Mouse (Mus musculus) kidney, embryonic 16.5 days (tissue): ENCODE data around the gene Hmcn1. TPM values are rescaled to one million over a fixed set of nuclear protein-coding genes. Genes with fewer than 3 reads are reported as not detected.

Source experiments
- ATAC-seq: fragments of 200-750 bp; cut with Nextera tagmentation; 2 replicates; pipeline ENCODE4 v1.8.0; 2017; ENCODE audit warnings: moderate TSS enrichment; ENCODE audit not compliant: low FRiP score, low TSS enrichment
- H3K27ac ChIP-seq: fragments of 300-500 bp; sonication (generic); 2 replicates; pipeline ENCODE4 v1.5.1; 2014; ENCODE audit warnings: low read length
- H3K27me3 ChIP-seq: fragments of 300-500 bp; sonication (generic); 2 replicates; pipeline ENCODE4 v1.6.1; 2014; ENCODE audit warnings: low read length, control low read depth, mixed read lengths; ENCODE audit not compliant: insufficient read depth
- H3K36me3 ChIP-seq: fragments of 300-500 bp; sonication (generic); 2 replicates; pipeline ENCODE4 v1.6.1; 2014; ENCODE audit warnings: low read length, control low read depth, mixed read lengths; ENCODE audit not compliant: insufficient read depth
- H3K4me1 ChIP-seq: fragments of 300-500 bp; sonication (generic); 2 replicates; pipeline ENCODE4 v1.6.1; 2014; ENCODE audit warnings: low read length, control low read depth, mixed read lengths; ENCODE audit not compliant: insufficient read depth
- H3K4me2 ChIP-seq: fragments of 300-500 bp; sonication (generic); replicated peaks from 2 replicates; pipeline ENCODE4 v1.6.1; 2014; ENCODE audit warnings: low read depth, low read length
- H3K4me3 ChIP-seq: fragments of 300-500 bp; sonication (generic); 2 replicates; pipeline ENCODE4 v1.5.1; 2014; ENCODE audit warnings: mild to moderate bottlenecking, low read length
- H3K9ac ChIP-seq: fragments of 300-500 bp; sonication (generic); replicated peaks from 2 replicates; pipeline ENCODE4 v1.6.1; 2014; ENCODE audit warnings: low read length
- H3K9me3 ChIP-seq: fragments of 300-500 bp; sonication (generic); 2 replicates; pipeline ENCODE4 v1.6.1; 2016; ENCODE audit warnings: low read length, control low read depth
- WGBS: fragments of 180-500 bp; shearing (Covaris S2); extraction: QIAGEN DNeasy Blood & Tissue Kit; methylation state at CpG from one replicate; pipeline ENCODE4 v1.1.7; 2014; 5-methylcytosine and 5-hydroxymethylcytosine counted together
- polyA plus RNA-seq: library from polyadenylated mRNA; unstranded; fragments of >200 nt; fragmentation: Nextera tagmentation; extraction: Ambion mirVana; gene quantifications from 2 replicates; pipeline ENCODE4 v1.2.1, GENCODE M21; 2015

Hmcn1 gene
- polyA plus RNA-seq, 1 experiment from 2014 or later, result 21.9 TPM

DNA sequence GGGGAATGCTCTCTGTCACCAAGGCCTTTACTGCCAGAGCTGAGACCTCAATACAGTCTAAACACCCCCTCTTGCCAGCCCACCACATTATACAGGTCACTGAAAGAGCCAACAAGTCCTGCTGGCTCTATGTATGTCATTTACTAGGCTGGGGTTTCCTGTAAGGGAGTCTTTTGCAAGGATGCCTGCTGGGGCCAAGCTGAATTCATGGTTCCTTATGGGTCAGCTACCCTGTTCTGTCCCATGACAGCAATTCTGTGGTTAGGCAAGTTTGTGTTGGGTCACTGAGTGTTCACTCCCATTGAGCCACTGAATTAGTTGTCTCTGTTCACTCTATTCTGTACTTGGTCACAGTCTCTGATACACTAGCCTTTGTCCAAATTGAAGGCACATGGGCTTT, 405.8 kb downstream of the Hmcn1 start:
- ATAC-seq, result no peak
- no peaks in the 10 kb centered on the region for H3K4me1 ChIP-seq
- no peaks in the 10 kb centered on the region for H3K27me3 ChIP-seq
- H3K4me2 ChIP-seq, result no peak overlapping the region
- H3K9me3 ChIP-seq, result no peaks in the 10 kb centered on the region
- no peak overlapping the region for H3K9ac ChIP-seq
- no peak overlapping the region for H3K27ac ChIP-seq
- no peak overlapping the region for H3K4me3 ChIP-seq
- H3K36me3 ChIP-seq, result peaks cover 9% of the 10 kb centered on the region; the same call in 1 of the 2 replicates

DNA sequence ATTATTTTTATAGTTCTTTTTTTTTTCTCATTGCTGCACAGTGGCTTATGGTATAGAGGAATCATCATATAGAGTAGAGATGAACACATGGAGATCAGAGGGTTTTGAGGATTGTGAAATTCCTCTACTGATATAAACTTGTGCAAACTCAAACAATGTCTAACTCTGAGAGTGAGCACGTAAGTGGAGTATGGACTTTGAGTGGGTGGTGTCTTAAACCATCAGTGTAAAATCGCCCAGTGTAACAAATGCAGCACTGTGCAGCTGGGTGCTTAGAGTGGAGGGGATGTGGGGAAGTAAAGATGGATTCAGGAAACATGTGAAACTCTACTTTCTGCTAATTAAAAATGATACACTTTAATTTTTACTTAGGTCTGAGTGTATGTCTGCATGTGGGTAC, 408.8 kb downstream of the Hmcn1 start:
- H3K27me3 ChIP-seq, result no peaks in the 10 kb centered on the region
- H3K9ac ChIP-seq, result no peak overlapping the region
- no peak overlapping the region for H3K4me3 ChIP-seq
- H3K36me3 ChIP-seq, result peaks cover 9% of the 10 kb centered on the region; the same call in 1 of the 2 replicates
- H3K4me2 ChIP-seq, result no peak overlapping the region
- 82% methylated on average over 2 of the region's 2 CpGs for WGBS
- H3K9me3 ChIP-seq, result no peaks in the 10 kb centered on the region
- no peak overlapping the region for H3K27ac ChIP-seq
- no peak for ATAC-seq
- H3K4me1 ChIP-seq, result no peaks in the 10 kb centered on the region

DNA sequence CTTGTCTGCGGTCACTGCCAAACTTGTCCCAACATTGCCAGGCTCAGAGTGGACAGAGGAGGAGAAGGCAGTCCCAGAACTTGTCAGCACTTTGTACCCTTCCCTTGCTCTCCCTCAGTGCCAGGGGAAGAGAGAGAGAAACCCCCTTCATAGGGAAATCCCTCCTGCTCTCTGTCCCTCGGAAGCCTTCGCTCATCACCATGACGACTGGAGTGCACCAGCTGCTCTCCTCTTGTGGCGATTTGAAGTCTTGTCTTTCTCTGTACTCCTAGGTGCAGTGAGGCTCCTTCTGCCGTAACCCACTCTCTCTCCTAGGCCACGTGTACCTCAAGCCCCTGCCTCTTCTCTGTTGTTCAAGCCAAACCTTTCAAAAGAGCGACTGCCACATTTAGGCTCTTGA, 409.5 kb downstream of the Hmcn1 start:
- no peaks in the 10 kb centered on the region for H3K9me3 ChIP-seq
- H3K4me3 ChIP-seq, result no peak overlapping the region
- no peaks in the 10 kb centered on the region for H3K4me1 ChIP-seq
- WGBS, result 69% methylated on average over 8 of the region's 8 CpGs
- H3K27me3 ChIP-seq, result no peaks in the 10 kb centered on the region
- H3K36me3 ChIP-seq, result peaks cover 9% of the 10 kb centered on the region; the same call in 1 of the 2 replicates
- no peak overlapping the region for H3K9ac ChIP-seq
- H3K4me2 ChIP-seq, result no peak overlapping the region
- no peak for ATAC-seq
- H3K27ac ChIP-seq, result no peak overlapping the region

DNA sequence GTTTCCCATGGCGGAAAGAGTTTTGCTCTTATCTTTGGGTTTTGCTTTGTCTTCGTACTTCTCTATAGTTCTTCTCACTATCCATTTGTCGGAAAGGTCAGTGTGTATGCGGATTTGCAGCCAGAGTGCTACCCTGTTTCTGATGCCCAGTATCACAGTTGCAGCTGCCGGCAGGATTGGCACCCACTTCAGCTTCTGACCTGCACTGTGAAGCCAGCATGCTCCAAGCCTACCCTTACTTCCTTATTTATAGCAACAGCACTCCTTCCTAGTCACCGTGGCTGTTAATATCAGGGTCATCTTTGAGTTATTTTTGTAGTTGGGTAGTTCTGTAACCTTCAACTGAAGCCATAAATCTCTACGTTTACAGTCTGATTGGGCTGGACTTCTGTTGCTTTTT, 412.7 kb downstream of the Hmcn1 start:
- peaks cover 11% of the 10 kb centered on the region for H3K36me3 ChIP-seq
- H3K9ac ChIP-seq, result no peak overlapping the region
- no peak overlapping the region for H3K27ac ChIP-seq
- H3K4me2 ChIP-seq, result no peak overlapping the region
- H3K4me1 ChIP-seq, result no peaks in the 10 kb centered on the region
- no peak overlapping the region for H3K4me3 ChIP-seq
- ATAC-seq, result no peak
- 72% methylated on average over 7 of the region's 7 CpGs for WGBS
- no peaks in the 10 kb centered on the region for H3K27me3 ChIP-seq
- H3K9me3 ChIP-seq, result no peaks in the 10 kb centered on the region

DNA sequence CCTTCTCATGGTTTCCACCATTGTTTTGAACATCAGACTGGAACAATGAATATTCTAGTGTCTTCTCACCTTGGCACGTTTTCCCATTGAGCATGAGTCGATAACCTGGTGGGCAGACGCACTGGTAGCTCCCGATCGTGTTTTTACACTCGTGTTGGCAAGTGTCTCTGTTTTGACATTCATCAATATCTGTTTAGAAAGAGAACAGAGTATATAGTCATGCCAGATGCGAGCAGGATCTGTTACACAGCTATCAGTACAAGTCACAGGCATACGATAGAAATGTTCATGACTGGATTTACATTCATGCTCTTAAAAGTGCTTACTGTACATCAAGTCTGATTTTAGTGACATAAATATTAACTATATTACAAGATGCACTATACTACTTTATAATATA, 419.8 kb downstream of the Hmcn1 start:
- peaks cover 11% of the 10 kb centered on the region; the same call in 1 of the 2 replicates for H3K36me3 ChIP-seq
- WGBS, result 94% methylated on average over 8 of the region's 8 CpGs
- no peak for ATAC-seq
- H3K4me3 ChIP-seq, result no peak overlapping the region
- no peak overlapping the region for H3K9ac ChIP-seq
- H3K27me3 ChIP-seq, result no peaks in the 10 kb centered on the region
- no peak overlapping the region for H3K27ac ChIP-seq
- no peaks in the 10 kb centered on the region for H3K4me1 ChIP-seq
- H3K9me3 ChIP-seq, result no peaks in the 10 kb centered on the region
- H3K4me2 ChIP-seq, result no peak overlapping the region

DNA sequence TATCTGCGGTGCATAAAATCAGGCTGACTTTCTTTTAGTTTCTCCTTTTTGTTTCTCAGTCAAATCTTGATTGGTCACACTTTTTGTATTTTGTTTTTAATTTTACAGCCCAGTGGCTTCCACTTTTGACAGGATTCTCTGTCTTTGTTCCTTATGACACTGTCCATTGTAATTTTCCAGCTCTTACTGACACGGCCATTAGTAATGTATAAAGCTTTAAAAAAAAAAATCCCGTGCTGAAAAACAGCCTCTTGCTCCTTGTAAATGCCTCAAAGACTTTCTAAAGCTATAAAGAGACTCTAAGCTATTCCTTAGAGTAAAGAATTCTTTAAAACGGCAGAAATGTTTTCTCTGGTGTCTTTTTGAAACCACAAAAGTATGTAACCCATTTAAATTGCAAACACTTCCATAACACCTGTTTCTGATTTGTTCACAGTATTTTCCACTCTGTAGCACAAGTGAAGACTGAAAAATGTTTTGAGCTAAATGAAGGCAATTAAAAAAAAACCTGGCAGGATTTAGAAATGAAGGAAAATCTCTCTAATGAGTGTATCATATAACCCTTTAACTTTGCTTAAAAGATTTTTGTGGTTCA, 422.6 kb downstream of the Hmcn1 start:
- H3K9ac ChIP-seq, result no peak overlapping the region
- no peak overlapping the region for H3K27ac ChIP-seq
- peaks cover 4% of the 10 kb centered on the region; the same call in 1 of the 2 replicates for H3K36me3 ChIP-seq
- ATAC-seq, result no peak
- H3K4me2 ChIP-seq, result no peak overlapping the region
- WGBS, result 70% methylated on average over 4 of the region's 4 CpGs
- H3K4me1 ChIP-seq, result no peaks in the 10 kb centered on the region
- H3K27me3 ChIP-seq, result no peaks in the 10 kb centered on the region
- H3K9me3 ChIP-seq, result no peaks in the 10 kb centered on the region
- H3K4me3 ChIP-seq, result no peak overlapping the region

DNA sequence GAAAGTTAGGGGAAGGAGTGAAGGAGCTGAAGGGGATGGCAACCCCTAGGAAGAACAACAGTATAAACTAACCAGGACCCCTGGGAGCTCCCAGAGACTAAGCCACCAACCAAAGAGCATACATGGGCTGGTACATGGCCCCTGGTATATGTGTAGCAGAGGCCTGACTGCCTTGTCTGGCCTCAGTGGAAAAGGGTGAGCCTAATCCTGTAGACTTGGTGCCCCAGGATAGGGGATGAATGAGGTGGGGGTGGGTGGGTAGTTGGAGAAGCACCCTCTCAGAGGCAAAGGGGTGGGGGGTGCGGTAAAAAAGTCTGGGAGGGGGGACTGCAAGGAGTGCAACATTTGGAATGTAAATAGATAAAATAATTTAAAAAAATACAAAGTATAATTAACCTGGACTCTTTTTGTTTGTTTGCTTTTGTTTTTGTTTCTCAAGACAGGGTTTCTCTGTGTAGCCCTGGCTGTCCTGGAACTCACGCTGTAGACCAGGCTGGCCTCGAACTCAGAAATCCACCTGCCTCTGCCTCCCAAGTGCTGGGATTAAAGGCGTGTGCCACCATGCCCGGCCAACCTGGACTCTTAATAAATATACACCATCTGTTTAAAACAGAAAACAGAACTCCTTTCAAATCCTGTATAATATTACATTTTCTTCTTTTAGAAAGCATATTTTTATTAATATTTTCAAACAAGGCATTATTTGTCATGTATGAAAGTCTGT, 423.3 kb downstream of the Hmcn1 start:
- H3K4me3 ChIP-seq, result no peak overlapping the region
- no peaks in the 10 kb centered on the region for H3K4me1 ChIP-seq
- H3K9ac ChIP-seq, result no peak overlapping the region
- H3K4me2 ChIP-seq, result no peak overlapping the region
- no peaks in the 10 kb centered on the region for H3K9me3 ChIP-seq
- no peaks in the 10 kb centered on the region for H3K27me3 ChIP-seq
- H3K27ac ChIP-seq, result no peak overlapping the region
- no peak for ATAC-seq
- 97% methylated on average over 5 of the region's 5 CpGs for WGBS
- H3K36me3 ChIP-seq, result peaks cover 7% of the 10 kb centered on the region

DNA sequence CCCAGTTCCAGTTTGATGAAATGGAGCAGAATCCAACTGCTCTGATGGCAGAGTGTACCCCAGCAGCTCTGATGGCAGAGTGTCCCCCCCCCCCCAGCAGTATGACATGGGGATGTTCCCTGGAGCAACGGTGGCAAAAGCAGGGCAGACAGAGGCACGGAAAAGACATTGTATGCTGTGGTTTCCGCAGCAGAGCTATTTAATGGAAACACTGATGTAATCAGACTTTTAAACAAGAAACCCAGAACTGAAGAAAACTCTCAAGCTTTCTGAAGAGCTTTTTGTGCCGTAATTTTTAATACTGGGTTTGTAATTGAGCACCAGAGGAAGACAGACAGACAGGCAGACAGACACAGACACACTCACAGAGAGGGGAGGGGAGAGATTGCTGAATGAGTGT, 426.9 kb downstream of the Hmcn1 start:
- H3K27ac ChIP-seq, result no peak overlapping the region
- H3K9me3 ChIP-seq, result no peaks in the 10 kb centered on the region
- no peaks in the 10 kb centered on the region for H3K4me1 ChIP-seq
- no peak overlapping the region for H3K4me3 ChIP-seq
- peaks cover 13% of the 10 kb centered on the region; the same call in 1 of the 2 replicates for H3K36me3 ChIP-seq
- H3K27me3 ChIP-seq, result no peaks in the 10 kb centered on the region
- H3K4me2 ChIP-seq, result no peak overlapping the region
- H3K9ac ChIP-seq, result no peak overlapping the region
- no peak for ATAC-seq
- WGBS, result 86% methylated on average over 4 of the region's 4 CpGs

DNA sequence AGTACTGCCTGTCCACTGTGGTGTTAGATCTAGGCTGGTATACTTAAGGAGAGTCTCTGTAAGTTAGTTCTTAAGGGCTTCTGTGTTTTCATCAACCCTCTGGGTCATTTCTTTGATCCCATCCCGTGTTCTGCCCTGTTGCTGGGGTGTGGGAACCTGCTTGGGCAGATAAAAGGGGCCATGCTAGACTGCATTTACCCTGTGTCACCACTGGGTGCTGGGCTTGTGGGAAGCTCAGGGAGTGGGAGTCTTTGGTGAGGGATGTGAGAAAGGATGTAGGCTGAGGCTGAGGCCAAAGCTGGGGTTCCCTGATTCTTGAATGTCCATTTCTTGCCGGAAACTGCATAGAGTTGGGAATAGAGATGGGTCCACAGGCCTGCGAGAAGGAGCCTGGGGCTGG, 436.6 kb downstream of the Hmcn1 start:
- Histone ChIP-seq H3K9ac (no peak overlapping the region), H3K27me3 (no peaks in the 10 kb centered on the region), H3K4me3 (no peak overlapping the region), H3K36me3 (no peaks in the 10 kb centered on the region), H3K4me2 (no peak overlapping the region), H3K9me3 (no peaks in the 10 kb centered on the region), H3K4me1 (no peaks in the 10 kb centered on the region), H3K27ac (no peak overlapping the region)
- 68% methylated on average over 3 of the region's 3 CpGs for WGBS
- no peak for ATAC-seq

DNA sequence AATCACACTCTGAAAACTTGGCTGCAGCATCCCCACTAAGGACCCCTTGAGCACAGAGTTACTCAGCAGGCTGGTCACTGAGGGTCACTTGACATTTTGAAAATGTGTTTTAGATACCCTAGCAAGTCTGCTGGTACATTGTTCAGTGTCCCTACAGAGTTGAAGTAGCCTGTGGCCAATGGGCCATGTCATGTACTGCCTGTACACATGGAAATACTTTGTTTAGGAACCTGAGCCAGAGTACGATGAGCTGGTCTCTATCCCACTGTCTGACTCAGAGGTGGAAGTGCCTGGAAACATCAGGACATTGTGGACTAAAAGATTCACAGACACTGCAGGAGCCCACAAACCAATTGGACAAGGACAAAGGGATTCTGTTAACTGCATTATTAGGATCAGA, 441.8 kb downstream of the Hmcn1 start:
- no peaks in the 10 kb centered on the region for H3K4me1 ChIP-seq
- no peaks in the 10 kb centered on the region for H3K9me3 ChIP-seq
- 80% methylated on average over 1 of the region's 1 CpGs for WGBS
- no peaks in the 10 kb centered on the region for H3K36me3 ChIP-seq
- no peak overlapping the region for H3K4me3 ChIP-seq
- no peak for ATAC-seq
- H3K27me3 ChIP-seq, result no peaks in the 10 kb centered on the region
- H3K9ac ChIP-seq, result no peak overlapping the region
- no peak overlapping the region for H3K27ac ChIP-seq
- no peak overlapping the region for H3K4me2 ChIP-seq
